Mouse (Mus musculus) forebrain, postnatal 0 days (tissue): ENCODE results near the gene Dync2li1. TPM values are rescaled to one million over a fixed set of nuclear protein-coding genes. Genes with fewer than 3 reads are reported as not detected.

Experiments
- ATAC-seq: fragments of 200-750 bp; cut with Nextera tagmentation; 2 replicates; pipeline ENCODE4 v1.8.0; 2017; ENCODE audit warnings: mild to moderate bottlenecking, moderate library complexity
- DNase-seq: peaks from one replicate; pipeline ENCODE4 v3.0.0-alpha.2; 2015
- H3K27ac ChIP-seq: fragments of 300-500 bp; sonication (generic); 2 replicates; pipeline ENCODE4 v1.5.1; 2014; ENCODE audit warnings: low read depth, mild to moderate bottlenecking, antibody characterized with exemption, low read length, moderate library complexity, mixed read lengths
- H3K27me3 ChIP-seq: fragments of 300-500 bp; sonication (generic); 2 replicates; pipeline ENCODE4 v1.6.1; 2014; ENCODE audit warnings: mild to moderate bottlenecking, low read length, mixed read lengths; ENCODE audit not compliant: insufficient read depth
- H3K36me3 ChIP-seq: fragments of 300-500 bp; sonication (generic); 2 replicates; pipeline ENCODE4 v1.6.1; 2014; ENCODE audit warnings: mild to moderate bottlenecking, moderate library complexity; ENCODE audit not compliant: insufficient read depth
- H3K4me1 ChIP-seq: fragments of 300-500 bp; sonication (generic); 2 replicates; pipeline ENCODE4 v1.6.1; 2014; ENCODE audit warnings: antibody characterized with exemption; ENCODE audit not compliant: insufficient read depth
- H3K4me2 ChIP-seq: fragments of 300-500 bp; sonication (generic); 2 replicates; pipeline ENCODE4 v1.6.1; 2014; ENCODE audit warnings: low read depth, mild to moderate bottlenecking, moderate library complexity
- H3K4me3 ChIP-seq: fragments of 300-500 bp; sonication (generic); 2 replicates; pipeline ENCODE4 v1.5.1; 2014; ENCODE audit warnings: low read depth, low read length, mixed read lengths
- H3K9ac ChIP-seq: fragments of 300-500 bp; sonication (generic); 2 replicates; pipeline ENCODE4 v1.6.1; 2014; ENCODE audit warnings: mild to moderate bottlenecking
- H3K9me3 ChIP-seq: fragments of 300-500 bp; sonication (generic); 2 replicates; pipeline ENCODE4 v1.6.1; 2016; ENCODE audit warnings: low read length
- CTCF ChIP-seq: sonication (generic); IDR thresholded peaks from 2 replicates; pipeline ENCODE4 v1.5.1; 2016; ENCODE audit warnings: antibody characterized with exemption, control low read depth, low read depth
- WGBS: fragments of 180-500 bp; shearing (Covaris S2); extraction: QIAGEN DNeasy Blood & Tissue Kit; methylation state at CpG from one replicate; pipeline ENCODE4 v1.1.7; 2014; 5-methylcytosine and 5-hydroxymethylcytosine counted together
- polyA plus RNA-seq: library from polyadenylated mRNA; unstranded; fragments of >200 nt; fragmentation: Nextera tagmentation; extraction: Ambion mirVana; gene quantifications from 2 replicates; pipeline ENCODE4 v1.2.1, GENCODE M21; 2015
- total RNA-seq: library from RNA; depleted of rRNA; stranded (reverse); fragments of >200 nt; gene quantifications from 2 replicates; pipeline ENCODE4 v1.2.3, GENCODE M21; 2014

Gene Dync2li1
- total and polyA plus RNA-seq, 2 experiments from 2014 or later = 14.0 to 42.1 TPM

DNA sequence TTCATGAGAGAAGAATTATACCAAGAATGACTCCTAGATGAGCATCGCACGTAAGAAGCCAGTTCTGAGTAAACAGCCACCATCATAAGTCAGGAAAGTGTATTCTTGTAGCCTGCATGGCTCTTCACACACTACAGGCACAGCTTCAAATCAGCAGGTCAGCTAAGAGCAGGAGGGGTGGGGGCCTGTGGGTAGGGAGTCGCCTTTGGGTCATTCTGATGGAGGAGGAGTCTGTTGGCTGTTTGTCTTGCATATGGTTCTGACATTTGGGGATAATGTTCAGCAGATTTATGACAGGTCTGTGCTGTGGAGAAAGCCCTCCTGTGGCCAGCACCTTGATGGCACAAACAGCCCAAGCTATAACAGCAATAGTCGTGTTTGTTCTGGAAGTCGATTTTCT, 29.9 kb downstream of the Dync2li1 start:
- ATAC-seq (peak; percentile 13; the same call in 1 of the 2 replicates), DNase-seq (no peak)
- Histone ChIP-seq H3K27me3 (no peaks in the 10 kb centered on the region), H3K4me1 (no peaks in the 10 kb centered on the region), H3K27ac (peak overlapping the region; percentile 50; the same call in 1 of the 2 replicates), H3K9ac (no peak overlapping the region), H3K36me3 (no peaks in the 10 kb centered on the region; the same call in 1 of the 2 replicates), H3K4me2 (no peak overlapping the region), H3K9me3 (no peaks in the 10 kb centered on the region), H3K4me3 (no peak overlapping the region)
- WGBS = 73% methylated on average over 5 of the region's 5 CpGs
- no peak for TF ChIP-seq CTCF

DNA sequence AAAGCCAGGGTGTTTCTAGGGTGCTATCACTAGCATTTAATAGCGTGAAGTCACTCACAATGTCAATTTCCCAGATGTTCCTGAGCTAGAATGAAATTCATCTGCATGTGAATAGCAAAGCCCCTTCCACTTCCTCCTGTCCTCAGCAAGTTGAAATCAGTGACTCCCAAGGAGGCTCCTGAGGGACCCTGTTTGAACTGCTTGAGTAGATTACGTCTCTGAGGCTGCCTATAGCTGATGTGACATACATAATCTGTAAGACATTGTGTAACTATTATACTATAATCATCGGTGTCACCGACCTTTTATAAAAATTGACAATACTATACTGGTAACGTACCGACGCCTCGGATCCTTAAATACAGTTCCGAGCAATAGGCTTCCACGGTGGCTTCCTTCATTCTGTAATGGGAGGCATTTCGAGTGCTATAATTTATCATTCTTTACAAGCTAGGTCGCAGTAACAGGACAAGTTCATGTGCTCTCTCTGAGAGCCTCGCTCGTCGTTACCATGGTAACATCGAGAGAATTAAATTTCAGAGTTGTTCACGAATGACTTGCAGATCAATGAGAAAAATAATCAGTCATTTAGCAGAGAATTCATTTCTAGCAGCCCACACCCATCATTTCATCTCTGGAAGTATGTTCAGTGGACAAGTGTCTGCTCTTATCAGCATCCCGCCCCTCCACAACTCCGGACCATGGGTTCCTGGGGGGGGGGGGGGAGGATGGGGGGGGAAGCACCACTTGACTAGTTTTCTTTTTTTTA, 30.5 kb downstream of the Dync2li1 start:
- Histone ChIP-seq H3K4me1 (no peaks in the 10 kb centered on the region), H3K27me3 (no peaks in the 10 kb centered on the region), H3K9ac (no peak overlapping the region), H3K4me2 (no peak overlapping the region), H3K27ac (peak overlapping the region; percentile 50), H3K9me3 (no peaks in the 10 kb centered on the region), H3K4me3 (no peak overlapping the region), H3K36me3 (no peaks in the 10 kb centered on the region; the same call in 1 of the 2 replicates)
- ATAC-seq (peak; percentile 89), DNase-seq (peak; percentile 46)
- WGBS = 55% methylated on average over 19 of the region's 19 CpGs
- no peak for TF ChIP-seq CTCF

DNA sequence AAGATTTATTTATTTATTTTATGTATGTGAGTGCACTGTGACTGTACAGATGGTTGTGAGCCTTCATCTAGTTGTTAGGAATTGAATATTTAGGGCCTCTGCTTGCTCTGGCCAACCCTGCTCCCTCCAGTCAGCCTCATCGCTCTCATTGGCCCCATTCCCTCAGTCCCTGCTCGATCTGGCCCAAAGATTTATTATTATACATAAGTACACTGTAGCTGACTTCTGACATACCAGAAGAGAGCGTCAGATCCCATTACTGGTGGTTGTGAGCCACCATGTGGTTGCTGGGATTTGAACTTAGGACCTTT, 31.1 kb downstream of the Dync2li1 start:
- no peak for TF ChIP-seq CTCF
- ATAC-seq (no peak), DNase-seq (no peak)
- Histone ChIP-seq H3K4me1 (no peaks in the 10 kb centered on the region), H3K9me3 (no peaks in the 10 kb centered on the region), H3K27me3 (no peaks in the 10 kb centered on the region), H3K4me2 (no peak overlapping the region), H3K4me3 (no peak overlapping the region), H3K36me3 (no peaks in the 10 kb centered on the region; the same call in 1 of the 2 replicates), H3K27ac (0 out of 2 replicates have a peak overlapping the region, but pooled peaks have one; percentile 15), H3K9ac (no peak overlapping the region)
- WGBS = 66% methylated on average over 3 of the region's 3 CpGs

DNA sequence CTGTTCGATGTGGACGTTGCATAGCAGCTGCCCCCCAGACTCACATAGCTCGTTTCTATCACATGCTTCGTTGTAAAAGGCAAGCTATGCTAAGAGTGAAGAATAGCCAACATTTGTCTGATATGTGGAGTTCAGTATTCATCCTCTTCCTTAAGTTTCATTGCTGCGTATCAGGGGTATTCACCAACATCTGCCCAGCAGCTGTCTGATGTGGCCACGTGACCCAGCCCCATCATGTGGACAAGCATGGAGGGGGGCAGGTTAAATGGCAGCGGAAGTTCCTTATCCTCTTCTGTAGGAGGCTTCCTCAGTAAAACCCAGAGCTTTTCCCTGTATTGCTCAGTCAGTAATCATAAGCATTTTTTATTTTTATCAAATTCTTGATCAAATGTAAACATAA, 31.5 kb downstream of the Dync2li1 start:
- no peaks in the 10 kb centered on the region for H3K27me3 ChIP-seq
- H3K4me2 ChIP-seq = no peak overlapping the region
- H3K4me3 ChIP-seq = no peak overlapping the region
- no peaks in the 10 kb centered on the region; the same call in 1 of the 2 replicates for H3K36me3 ChIP-seq
- TF ChIP-seq CTCF = no peak
- DNase-seq (no peak), ATAC-seq (no peak)
- no peaks in the 10 kb centered on the region for H3K9me3 ChIP-seq
- 0 out of 2 replicates have a peak overlapping the region, but pooled peaks have one; percentile 15 for H3K27ac ChIP-seq
- no peaks in the 10 kb centered on the region for H3K4me1 ChIP-seq
- H3K9ac ChIP-seq = no peak overlapping the region
- WGBS = 76% methylated on average over 7 of the region's 7 CpGs

DNA sequence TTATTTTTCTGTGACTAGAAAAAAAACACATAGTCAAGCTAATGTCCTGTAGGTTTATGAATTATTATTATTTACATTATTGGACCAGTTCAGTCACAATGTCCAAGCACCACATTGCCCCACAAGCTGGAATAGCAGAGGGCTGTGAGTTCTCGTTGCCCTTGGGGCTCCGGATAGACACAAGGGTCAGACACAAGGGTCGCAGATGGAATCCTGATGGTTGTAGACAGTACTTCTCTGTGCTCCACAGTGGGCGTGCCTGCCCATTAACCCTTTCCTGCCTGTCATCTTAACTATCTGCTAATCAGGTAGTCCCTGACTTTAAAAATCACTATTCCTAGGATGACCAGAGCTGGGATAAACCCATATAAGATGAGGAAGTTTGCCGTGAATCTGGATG, 31.9 kb downstream of the Dync2li1 start:
- Histone ChIP-seq H3K27ac (no peak overlapping the region), H3K36me3 (no peaks in the 10 kb centered on the region; the same call in 1 of the 2 replicates), H3K9me3 (no peaks in the 10 kb centered on the region), H3K9ac (no peak overlapping the region), H3K4me3 (no peak overlapping the region), H3K4me2 (no peak overlapping the region), H3K4me1 (no peaks in the 10 kb centered on the region), H3K27me3 (no peaks in the 10 kb centered on the region)
- TF ChIP-seq CTCF = no peak
- 54% methylated on average over 5 of the region's 5 CpGs for WGBS
- no peak for DNase-seq
- no peak for ATAC-seq

DNA sequence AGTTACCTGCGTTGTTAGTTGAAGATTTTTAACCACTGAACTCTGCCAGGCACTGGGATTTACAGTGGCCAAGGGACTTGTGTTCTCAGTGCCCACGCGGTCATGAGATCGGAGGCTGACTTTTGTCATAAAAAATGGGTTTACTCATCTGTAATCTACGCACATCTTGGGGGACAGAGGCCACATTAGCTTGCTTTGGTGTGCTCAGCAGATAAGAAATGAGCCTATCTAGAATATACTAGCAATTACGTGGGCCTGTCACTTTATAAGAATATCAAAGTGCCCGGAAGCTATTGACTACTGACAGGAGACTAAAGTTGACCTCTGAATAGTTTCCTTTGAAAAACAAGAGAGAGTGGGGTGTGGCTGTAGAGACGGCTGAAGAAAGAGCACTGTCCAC, 32.7 kb downstream of the Dync2li1 start:
- no peak for DNase-seq
- Histone ChIP-seq H3K9ac (no peak overlapping the region), H3K27me3 (no peaks in the 10 kb centered on the region), H3K4me3 (no peak overlapping the region), H3K4me2 (no peak overlapping the region), H3K9me3 (no peaks in the 10 kb centered on the region), H3K36me3 (no peaks in the 10 kb centered on the region), H3K27ac (no peak overlapping the region), H3K4me1 (no peaks in the 10 kb centered on the region)
- ATAC-seq = no peak
- 86% methylated on average over 8 of the region's 8 CpGs for WGBS
- no peak for TF ChIP-seq CTCF

DNA sequence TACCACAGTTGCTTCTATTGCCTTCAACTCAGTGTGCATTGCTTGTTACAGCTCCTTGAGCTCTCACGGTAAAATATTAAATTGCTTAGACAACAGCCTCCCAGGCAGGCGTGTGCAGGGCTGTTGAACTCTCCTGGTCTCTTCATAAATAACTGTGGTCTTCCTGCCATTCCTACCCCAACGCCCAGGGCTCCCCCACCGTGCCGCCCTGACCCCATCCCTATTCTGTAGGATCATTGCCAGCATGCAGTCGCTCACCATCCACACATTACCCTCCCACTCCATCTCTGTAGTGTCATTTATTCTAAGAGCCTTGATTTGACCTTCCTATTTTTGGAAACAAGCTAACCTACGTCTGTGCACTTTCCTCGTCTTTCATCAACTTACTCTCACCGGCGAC, 38.8 kb downstream of the Dync2li1 start:
- Histone ChIP-seq H3K27ac (no peak overlapping the region), H3K9me3 (no peaks in the 10 kb centered on the region), H3K4me2 (no peak overlapping the region), H3K9ac (no peak overlapping the region), H3K4me3 (no peak overlapping the region), H3K36me3 (no peaks in the 10 kb centered on the region), H3K4me1 (no peaks in the 10 kb centered on the region), H3K27me3 (no peaks in the 10 kb centered on the region; the same call in 1 of the 2 replicates)
- no peak for TF ChIP-seq CTCF
- 66% methylated on average over 10 of the region's 10 CpGs for WGBS
- no peak for ATAC-seq
- DNase-seq = no peak
